Mouse (Mus musculus): ENCODE measurements around the gene Efna5.

The Efna5 gene

DNA sequence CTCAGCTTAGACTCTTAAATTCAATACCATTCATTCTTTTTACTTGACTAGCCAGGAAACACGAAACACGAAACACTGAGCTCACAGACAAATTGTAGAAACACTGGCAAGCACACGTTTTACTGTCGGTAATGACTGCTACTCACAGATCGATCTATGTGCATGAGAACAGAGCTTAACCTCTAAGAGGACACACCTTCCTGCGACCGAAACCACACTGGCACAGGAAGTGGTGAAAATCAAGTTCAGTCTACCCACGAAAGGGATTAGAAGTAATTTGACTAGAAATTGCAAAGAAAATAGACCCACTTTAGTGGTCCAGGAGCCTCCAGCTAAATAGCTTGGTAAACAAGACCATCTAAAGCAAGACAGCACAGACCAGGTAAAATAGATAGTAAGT lies 23.8 kb downstream of the Efna5 start:
- no peak for DNase-seq (ENCODE audit: low spot score in 2 of 2)

DNA sequence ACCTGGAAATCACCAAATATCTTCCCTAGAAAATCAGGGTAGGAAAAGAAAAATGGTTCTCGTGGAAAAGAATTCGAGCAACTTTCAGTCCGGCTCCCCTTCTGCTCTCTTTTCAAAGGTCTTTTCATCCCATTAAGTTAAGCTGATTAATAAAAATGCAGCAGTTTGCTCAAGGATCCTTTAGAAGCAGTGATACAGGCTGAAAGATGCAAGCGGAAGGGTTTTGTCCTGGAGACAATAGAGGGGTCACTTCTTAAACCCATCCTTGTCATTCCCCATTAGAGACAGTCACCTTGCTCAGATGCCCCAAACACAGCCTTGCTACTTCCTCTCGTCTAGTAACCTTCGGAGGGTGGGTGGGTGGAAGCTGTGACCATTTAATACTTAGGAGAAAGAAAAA lies 27.4 kb downstream of the Efna5 start:
- DNase-seq (ENCODE audit: low spot score in 2 of 2), result no peak

DNA sequence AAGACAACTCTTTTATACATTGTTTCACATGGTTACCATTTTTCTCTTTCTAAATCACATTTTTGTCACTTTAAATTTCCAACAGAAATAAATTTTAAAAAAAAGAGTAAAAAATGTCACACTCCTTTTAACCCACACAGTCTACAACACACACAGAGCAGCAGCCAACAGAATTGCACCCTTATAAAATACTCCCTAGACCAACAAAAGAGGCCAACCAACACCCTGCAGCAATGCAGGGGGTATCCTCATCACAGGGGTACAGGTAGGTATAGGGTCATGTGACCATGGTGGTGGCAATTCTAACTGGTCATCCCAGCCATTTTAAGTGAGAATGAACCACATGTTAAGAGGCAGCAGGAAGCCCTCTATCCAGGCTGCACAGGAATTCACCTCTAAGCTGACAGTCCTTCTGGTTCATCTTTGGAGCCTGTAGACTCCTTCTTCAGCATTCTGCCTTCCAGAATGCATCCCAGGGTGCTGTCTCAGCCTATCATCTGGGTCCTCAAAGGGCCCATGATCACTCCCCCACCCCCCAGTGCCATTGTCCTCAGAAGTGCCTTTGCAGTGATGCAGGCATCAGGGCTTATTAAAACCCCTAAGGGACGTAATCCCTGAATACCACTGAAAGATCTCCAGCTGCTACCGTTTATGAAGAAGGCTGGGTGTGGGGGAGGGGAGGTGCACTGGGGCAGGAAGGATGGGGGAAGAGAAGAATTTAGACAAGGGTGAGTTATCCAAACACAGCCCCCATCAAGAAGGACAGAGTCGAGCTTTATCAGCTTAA lies 28.1 kb downstream of the Efna5 start:
- DNase-seq (ENCODE audit: low spot score in 2 of 2), result no peak

DNA sequence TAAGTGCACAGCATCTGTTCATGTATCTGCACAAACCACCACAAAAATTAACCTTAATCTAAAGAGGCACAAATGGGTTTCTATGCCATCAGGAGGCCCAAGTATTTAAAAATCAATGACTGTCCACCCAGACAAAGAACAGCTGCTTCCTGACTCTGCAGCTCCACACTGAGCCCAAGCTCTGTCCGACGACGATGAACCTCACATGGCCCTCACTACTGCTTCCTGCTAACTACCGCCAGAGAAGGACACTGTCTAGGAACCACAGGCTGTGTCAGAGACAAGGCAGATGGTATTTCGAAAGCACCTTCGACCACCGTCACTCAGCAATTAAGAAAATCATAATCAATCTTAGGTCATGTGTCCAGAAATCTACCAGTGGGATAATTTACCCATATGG lies 29.8 kb downstream of the Efna5 start:
- DNase-seq (ENCODE audit: low spot score in 2 of 2), result no peak

DNA sequence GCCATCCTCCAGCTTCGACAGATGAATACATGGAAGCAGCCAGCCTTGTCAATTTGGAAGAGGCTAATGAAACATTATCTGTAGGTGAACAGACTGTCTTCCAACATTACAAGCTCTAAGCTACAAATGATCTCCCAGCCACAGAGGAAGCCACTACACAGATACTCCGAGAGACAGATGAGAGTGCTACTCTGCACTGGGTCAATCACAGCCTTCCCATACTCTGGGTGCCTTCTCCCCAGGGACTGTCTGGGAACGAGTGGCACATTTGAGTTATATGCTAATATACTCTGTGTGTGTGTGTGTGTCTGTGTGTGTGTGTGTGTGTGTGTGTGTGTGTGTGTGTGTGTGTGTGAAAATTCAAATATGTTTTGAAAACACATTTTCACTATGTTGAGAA lies 30.5 kb downstream of the Efna5 start:
- DNase-seq (ENCODE audit: low spot score in 2 of 2), result no peak

DNA sequence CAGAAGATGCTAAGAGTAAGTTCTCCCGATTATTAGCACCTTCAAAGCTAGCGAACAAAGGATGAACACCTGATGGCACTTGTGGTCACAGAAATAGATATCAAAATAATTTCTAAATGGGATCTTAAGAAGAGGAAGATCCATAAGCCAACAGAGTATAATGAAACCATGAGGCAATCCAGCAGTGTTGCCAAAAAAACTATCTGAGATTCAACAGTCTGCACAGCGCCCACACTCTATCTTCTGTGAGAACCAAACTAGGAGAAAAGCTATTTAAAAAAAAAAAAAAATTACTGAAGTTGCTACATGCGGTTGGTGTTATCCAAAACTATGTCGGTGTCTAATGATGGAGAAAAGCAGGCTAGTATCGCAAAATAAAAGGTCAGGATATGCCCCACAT lies 31.4 kb downstream of the Efna5 start:
- no peak for DNase-seq (ENCODE audit: low spot score in 2 of 2)

DNA sequence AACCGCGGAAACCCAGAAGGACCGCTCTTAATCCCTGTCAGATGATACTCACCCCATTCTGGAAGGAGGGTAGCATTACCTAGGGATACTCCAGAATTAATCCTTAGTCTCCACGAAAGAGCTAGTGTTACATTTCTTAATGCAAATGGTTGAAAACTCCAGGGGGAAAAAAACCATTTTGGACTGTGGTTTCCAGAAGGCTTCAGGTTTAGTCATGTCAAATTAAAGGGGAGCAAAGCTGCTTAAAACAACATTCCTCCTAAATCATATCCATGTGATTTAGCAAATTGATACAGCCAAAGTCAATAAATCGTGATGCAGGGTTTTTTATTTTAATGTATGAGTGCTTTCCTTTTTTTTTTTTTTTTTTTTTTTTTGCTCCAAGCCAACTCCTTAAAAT lies 35.5 kb downstream of the Efna5 start:
- DNase-seq (ENCODE audit: low spot score in 2 of 2), result no peak

DNA sequence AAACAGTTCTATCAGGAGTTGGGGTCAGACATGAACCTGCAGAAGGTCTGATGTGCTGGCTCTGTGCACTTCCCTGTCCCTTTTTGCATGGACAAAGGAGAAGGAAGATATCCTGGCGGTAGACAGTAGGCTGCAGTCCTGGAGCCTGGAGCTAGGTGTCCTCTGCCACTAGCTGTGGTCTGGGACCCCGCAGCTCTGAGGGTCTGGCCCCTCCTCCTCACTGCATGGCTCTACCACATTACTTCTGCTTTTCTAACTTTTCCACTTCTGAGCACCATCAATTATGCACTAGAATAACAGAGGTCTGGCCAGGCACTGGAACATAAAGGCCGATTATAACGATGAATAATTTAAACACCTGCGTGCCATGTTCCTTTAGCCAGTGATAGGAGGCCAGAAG lies 36.8 kb downstream of the Efna5 start:
- DNase-seq (ENCODE audit: low spot score in 2 of 2), result no peak

DNA sequence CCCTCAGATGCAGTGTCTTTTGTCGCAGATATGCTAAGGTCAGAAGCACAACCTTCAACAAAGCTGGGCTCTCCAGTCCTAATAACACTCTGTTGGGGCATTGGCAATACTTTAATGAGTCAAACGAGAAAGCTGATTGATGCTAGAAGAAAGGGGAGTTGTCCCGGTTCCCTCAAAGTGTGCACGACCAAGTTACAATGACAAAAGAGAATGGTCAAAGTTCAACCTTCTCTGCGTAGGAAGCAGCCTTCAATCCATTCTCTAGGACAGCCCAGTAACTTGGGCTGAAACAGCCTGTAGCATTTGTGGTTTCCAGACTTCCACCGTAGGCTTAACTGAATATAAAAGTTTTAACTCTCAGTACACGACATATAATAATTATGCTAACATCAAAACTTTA lies 43.8 kb downstream of the Efna5 start:
- DNase-seq (ENCODE audit: low spot score in 2 of 2), result no peak

DNA sequence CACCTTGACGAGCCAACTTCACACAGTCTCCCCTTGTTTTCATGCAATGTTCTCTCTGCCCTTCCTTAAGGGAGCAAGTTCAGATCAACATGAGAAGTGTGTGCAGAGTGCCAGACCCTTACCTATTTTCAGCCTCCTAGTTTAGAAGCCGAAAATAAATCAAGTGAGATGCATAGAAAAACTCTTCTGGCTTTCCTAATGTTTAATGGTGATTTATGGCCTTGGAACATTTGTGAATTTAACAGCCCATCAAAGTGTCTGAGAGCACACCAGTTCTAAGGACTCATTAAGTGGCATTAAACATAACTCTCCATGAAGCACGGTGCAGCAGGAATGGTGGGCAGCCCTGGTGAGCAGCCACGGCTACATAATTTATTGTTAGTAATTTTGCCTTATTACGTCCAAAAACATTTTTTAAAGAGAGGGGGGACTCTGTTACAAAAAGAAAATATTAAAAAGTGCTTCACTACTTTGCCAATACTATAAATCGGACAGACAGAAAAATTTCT lies 44.5 kb downstream of the Efna5 start:
- DNase-seq (ENCODE audit: low spot score in 2 of 2), result no peak

DNA sequence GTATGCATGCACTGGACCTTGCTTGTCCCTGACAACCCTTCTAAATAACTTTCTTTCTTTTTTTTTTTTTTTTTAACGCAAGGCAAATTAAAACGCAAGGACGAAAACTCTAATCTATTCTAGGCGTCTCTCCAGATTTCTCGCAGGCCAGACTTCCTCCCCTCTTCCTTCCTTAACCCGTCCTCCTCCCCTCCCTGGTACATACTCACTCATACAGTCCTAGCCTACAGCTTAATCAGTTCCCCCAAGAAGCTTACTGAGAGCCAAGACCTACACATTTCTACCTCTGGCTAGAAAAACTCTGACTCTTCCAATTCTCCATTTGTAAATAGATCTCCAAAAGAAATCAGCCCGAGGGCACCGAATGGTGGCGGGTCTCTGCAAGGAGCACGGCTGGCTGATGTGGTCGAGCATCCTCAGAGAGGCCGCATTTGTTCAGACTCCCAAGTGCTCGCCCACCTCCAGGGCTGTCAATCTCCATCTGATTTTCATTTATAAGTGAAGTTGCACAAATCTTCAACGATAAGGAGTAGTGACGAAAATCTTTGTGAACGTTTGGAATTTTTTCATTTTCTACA lies 48.5 kb downstream of the Efna5 start:
- DNase-seq (ENCODE audit: low spot score in 2 of 2), result no peak

DNA sequence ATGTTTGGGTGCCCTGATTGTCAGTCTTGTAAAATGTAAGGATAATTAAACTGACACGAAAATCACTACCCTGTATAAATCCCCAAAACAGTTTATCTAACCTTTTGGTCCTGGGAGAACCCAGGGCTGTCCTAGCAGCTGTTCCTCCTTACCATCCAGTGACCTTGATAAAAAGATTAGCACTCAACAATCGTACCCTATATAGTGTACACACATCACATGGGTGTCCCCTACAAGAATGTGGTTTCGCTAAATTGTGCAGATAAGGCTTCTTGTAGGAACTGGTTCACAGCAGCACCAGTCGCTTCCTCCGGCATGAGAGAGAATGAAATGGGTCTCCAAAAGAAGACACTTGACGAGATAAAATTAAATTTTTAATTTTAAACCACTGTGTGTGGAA lies 53.6 kb downstream of the Efna5 start:
- no peak for DNase-seq (ENCODE audit: low spot score in 2 of 2)

DNA sequence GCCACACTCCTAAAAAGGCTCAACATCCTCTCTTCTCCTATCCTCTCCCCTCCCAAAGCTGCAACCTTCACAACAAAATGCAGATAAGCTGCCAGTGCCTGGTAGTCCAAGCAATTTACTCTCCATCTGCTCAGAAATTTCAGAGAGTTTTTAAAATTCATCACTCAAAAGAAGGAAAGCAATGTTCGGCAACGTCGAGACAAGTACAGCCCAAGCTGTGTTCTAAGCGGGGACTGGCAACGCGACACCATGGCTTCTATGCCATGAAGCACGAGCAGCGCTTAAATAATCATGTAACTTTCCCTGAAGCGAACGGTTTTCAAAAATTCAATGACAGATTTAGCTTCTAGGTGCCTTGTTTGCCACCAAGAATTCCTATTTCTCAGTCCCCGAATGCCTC lies 59.9 kb downstream of the Efna5 start:
- no peak for DNase-seq (ENCODE audit: low spot score in 2 of 2)

DNA sequence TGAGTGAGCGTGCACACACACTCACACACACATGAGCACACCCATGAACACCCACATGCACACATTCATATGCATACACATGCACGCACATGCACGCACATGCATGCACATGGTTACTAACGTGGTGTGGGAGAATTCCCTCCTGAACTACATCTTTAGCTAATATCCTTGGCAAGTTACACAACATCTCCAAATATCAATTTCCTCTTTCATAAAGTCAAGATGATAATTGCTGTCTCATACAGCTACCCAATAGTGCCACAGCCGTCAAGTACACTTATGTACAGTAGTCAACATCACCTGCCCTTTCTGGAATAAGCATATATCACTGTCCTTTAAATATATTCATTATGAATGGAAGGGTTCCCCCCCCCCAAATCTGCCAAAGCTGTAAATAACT lies 61.2 kb downstream of the Efna5 start:
- no peak for DNase-seq (ENCODE audit: low spot score in 2 of 2)

DNA sequence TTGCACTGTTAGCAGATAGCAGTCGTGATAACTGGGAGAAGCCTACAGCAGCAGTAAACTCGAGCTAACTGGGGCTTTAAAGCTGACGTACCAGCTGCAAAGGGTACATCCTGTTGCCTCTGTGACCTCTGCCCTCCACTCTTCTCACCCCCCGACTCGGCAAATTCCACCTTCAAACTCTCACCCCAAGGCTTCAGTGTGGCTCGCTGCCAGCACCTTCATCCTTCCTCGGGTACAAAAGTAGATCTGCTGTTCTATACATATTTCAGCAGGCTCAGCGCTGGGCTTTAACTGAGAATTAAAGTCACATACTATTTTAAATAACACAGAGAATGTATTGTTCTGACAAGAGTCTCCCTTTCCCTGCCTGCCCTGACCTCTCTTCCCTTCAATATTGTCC lies 62.3 kb downstream of the Efna5 start:
- DNase-seq (ENCODE audit: low spot score in 2 of 2), result no peak

DNA sequence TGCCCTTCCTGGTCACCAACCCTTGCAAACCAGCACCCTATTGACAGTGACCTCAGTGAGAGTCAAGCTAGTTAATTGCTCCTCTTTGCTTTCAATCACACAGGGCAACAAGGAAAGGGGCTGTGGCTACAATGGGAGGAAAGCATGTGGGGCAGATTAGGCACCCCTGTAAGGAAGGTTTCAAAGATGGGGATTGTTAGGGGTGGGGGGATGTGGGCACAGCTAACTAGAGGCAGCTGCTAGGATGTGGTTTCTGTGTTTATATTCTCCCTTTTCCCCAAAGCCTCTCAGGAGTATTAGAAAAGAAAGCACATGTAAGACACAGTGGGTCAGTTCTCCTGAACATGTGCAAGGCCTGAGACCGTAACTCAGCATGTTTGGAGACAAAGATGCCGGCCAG lies 62.8 kb downstream of the Efna5 start:
- no peak for DNase-seq (ENCODE audit: low spot score in 2 of 2)

DNA sequence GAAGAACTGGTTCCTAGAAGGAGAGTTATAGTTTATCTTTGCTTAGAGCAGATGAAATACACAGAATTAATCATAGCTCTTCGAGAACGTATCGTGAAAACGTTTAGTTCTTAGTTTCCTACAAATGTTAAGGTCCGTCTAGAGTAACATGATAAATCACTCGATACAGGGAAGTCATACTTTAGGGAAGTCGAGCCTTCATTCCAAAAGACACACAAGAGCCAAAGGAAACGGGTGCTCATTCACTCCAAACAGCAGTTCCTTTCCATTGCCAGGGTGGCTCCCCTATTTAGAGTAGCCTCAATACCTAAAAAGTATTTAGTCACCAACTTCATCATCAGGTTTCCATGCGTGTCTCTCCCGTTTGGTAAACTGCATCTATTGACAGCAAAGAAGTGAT lies 64.2 kb downstream of the Efna5 start:
- no peak for DNase-seq (ENCODE audit: low spot score in 2 of 2)

DNA sequence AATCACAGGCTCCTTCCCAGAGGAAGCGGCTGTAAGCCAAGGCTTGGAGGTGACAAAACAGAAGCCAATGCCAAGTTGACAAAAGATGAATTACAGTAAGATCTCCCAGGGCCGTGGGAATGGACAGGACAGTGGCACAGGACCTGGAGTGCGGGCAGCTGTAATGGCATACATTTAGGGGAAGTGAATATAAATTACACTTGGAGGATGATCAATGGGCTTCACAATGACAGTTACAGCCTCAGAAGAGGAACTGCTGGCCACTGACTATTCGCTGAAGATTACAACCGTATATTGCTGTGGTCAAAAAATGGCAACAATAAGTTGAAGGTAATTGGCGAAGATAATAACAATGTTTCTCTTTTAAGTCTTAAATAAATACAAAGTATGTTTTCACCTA lies 67.7 kb downstream of the Efna5 start:
- DNase-seq (ENCODE audit: low spot score in 2 of 2), result no peak

DNA sequence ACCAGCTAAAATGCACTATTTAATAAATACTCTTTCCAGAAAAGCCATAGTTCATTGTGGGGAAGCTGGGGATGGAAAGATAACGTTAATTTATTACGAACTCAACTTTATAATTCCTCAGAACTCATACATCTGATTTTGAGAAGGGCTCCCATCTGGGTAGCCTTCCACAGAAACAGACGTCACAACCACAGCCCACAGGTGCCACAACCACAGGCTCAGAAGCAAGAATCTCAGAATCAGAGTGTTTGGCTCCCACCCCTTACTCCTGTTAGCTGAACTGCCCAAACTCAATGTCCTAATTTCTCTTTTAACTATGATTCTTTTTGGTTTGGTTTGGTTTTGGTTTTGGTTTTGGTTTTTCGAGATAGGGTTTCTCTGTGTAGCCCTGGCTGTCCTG lies 73.2 kb downstream of the Efna5 start:
- DNase-seq (ENCODE audit: low spot score in 2 of 2), result no peak

DNA sequence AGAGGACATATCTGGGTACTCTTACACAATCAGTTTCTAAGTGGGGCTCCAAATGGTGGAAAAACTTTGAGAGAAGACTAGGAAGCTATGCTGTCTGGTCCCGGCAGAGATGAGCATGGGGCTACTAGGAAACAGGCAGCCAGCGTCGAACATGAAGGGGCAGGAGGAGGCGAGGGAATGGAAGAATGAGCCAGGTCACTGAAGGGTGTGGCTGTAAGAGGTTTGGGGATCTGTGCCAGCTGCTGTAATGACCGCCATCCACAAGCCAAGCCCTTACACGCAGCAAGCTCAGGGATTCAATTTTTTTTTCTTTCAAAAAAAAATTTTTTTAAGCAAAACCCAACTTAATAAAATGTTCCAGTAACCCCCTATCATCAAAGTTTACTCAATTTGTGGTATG lies 74.5 kb downstream of the Efna5 start:
- DNase-seq (ENCODE audit: low spot score in 2 of 2), result no peak

DNA sequence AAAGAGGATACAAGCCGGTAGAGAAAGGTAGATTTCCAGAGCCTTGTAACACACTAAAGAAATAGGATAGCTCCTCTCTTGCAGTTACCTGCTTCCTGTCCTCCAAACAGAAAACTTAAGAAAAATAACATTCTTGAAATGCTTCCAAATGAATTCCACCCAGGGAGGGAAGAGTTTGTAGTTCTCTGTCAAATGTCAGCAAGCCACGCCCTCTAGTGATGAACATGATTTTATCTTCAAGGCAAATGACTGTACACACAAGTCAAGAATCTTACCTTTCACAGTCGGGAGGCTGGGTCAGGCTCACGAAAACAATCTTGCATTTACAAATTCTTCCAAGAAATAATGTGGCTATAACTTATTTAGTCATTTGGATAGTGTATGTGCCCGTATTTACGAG lies 78.4 kb downstream of the Efna5 start:
- DNase-seq (ENCODE audit: low spot score in 2 of 2), result no peak

DNA sequence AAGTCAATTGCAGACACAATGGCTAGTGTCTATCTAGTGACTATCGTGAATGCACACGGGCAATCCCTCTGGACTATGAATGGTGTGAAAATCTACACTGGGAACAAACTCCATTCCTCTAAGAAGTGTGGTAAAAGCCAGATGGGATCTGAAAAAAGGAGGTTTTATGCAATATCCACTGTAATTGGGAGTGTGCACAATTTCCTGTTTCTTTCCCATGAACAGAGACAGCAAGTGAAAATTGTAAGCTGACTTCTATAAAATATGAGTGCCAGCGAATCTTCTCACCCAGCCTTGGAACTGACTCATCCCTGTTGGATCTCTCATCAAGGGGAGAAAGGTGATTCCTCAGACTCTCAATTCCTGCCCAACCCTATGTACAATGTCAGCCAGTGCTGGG lies 83.8 kb downstream of the Efna5 start:
- DNase-seq (ENCODE audit: low spot score in 2 of 2), result no peak
